Mouse (Mus musculus): ENCODE measurements around the gene Bmper. TPM values are rescaled to one million over a fixed set of nuclear protein-coding genes. Genes with fewer than 3 reads are reported as not detected.

Bmper gene
- polyA plus RNA-seq, 1 experiment = 17.2 TPM

GRCm38 (mm10) chr9:23351400-23351799 lies 128.5 kb downstream of the Bmper start:
- H3K4me3 ChIP-seq (ENCODE audit: insufficient read depth, low read length) = no peak overlapping the region
- TF ChIP-seq POLR2A (IDR thresholded peaks at IDR 0.05; ENCODE audit: low read depth, low read length) (no peak), CTCF (IDR thresholded peaks at IDR 0.05; ENCODE audit: borderline replicate concordance, insufficient read depth, low read length) (no peak)
- peaks cover 7% of the 10 kb centered on the region; the same call in 1 of the 2 replicates for H3K4me1 ChIP-seq (ENCODE audit: control insufficient read depth, insufficient read depth, low read length)
- no peak overlapping the region for H3K27ac ChIP-seq (ENCODE audit: insufficient read depth, low read length)

- TF ChIP-seq POLR2A (IDR thresholded peaks at IDR 0.05; ENCODE audit: low read depth, low read length) (no peak), CTCF (IDR thresholded peaks at IDR 0.05; ENCODE audit: borderline replicate concordance, insufficient read depth, low read length) (no peak)
- H3K4me1 ChIP-seq (ENCODE audit: control insufficient read depth, insufficient read depth, low read length) = peaks cover 7% of the 10 kb centered on the region; the same call in 1 of the 2 replicates
- H3K4me3 ChIP-seq (ENCODE audit: insufficient read depth, low read length) = no peak overlapping the region
- H3K27ac ChIP-seq (ENCODE audit: insufficient read depth, low read length) = no peak overlapping the region
Observed at GRCm38 (mm10) chr9:23352396-23352795, 129.5 kb downstream of the Bmper start.

- H3K4me3 ChIP-seq (ENCODE audit: insufficient read depth, low read length) = no peak overlapping the region
- H3K27ac ChIP-seq (ENCODE audit: insufficient read depth, low read length) = peak overlapping the region; percentile 44
- TF ChIP-seq CTCF (IDR thresholded peaks at IDR 0.05; ENCODE audit: borderline replicate concordance, insufficient read depth, low read length) = no peak
- TF ChIP-seq POLR2A (IDR thresholded peaks at IDR 0.05; ENCODE audit: low read depth, low read length) = no peak
- H3K4me1 ChIP-seq (ENCODE audit: control insufficient read depth, insufficient read depth, low read length) = peaks cover 7% of the 10 kb centered on the region; the same call in 1 of the 2 replicates
Observed at GRCm38 (mm10) chr9:23354201-23354820, 131.4 kb downstream of the Bmper start.

- Histone ChIP-seq H3K4me3 (ENCODE audit: insufficient read depth, low read length) (no peak overlapping the region), H3K4me1 (ENCODE audit: control insufficient read depth, insufficient read depth, low read length) (peaks cover 7% of the 10 kb centered on the region; the same call in 1 of the 2 replicates), H3K27ac (ENCODE audit: insufficient read depth, low read length) (no peak overlapping the region)
- TF ChIP-seq CTCF (IDR thresholded peaks at IDR 0.05; ENCODE audit: borderline replicate concordance, insufficient read depth, low read length) (no peak), POLR2A (IDR thresholded peaks at IDR 0.05; ENCODE audit: low read depth, low read length) (no peak)
Observed at GRCm38 (mm10) chr9:23358108-23358507, 135.2 kb downstream of the Bmper start.

- no peak overlapping the region for H3K4me3 ChIP-seq (ENCODE audit: insufficient read depth, low read length)
- H3K4me1 ChIP-seq (ENCODE audit: control insufficient read depth, insufficient read depth, low read length) = no peaks in the 10 kb centered on the region
- no peak overlapping the region for H3K27ac ChIP-seq (ENCODE audit: insufficient read depth, low read length)
- TF ChIP-seq CTCF (IDR thresholded peaks at IDR 0.05; ENCODE audit: borderline replicate concordance, insufficient read depth, low read length) (no peak), POLR2A (IDR thresholded peaks at IDR 0.05; ENCODE audit: low read depth, low read length) (no peak)
Observed at GRCm38 (mm10) chr9:23363139-23363538, 140.3 kb downstream of the Bmper start.

GRCm38 (mm10) chr9:23363540-23363939 lies 140.7 kb downstream of the Bmper start:
- Histone ChIP-seq H3K4me1 (ENCODE audit: control insufficient read depth, insufficient read depth, low read length) (no peaks in the 10 kb centered on the region), H3K27ac (ENCODE audit: insufficient read depth, low read length) (no peak overlapping the region), H3K4me3 (ENCODE audit: insufficient read depth, low read length) (no peak overlapping the region)
- TF ChIP-seq POLR2A (IDR thresholded peaks at IDR 0.05; ENCODE audit: low read depth, low read length) = no peak
- no peak for TF ChIP-seq CTCF (IDR thresholded peaks at IDR 0.05; ENCODE audit: borderline replicate concordance, insufficient read depth, low read length)

- Histone ChIP-seq H3K27ac (ENCODE audit: insufficient read depth, low read length) (no peak overlapping the region), H3K4me3 (ENCODE audit: insufficient read depth, low read length) (no peak overlapping the region), H3K4me1 (ENCODE audit: control insufficient read depth, insufficient read depth, low read length) (no peaks in the 10 kb centered on the region)
- TF ChIP-seq POLR2A (IDR thresholded peaks at IDR 0.05; ENCODE audit: low read depth, low read length) (no peak), CTCF (IDR thresholded peaks at IDR 0.05; ENCODE audit: borderline replicate concordance, insufficient read depth, low read length) (no peak)
Observed at GRCm38 (mm10) chr9:23364047-23364446, 141.2 kb downstream of the Bmper start.

GRCm38 (mm10) chr9:23368124-23368523 lies 145.2 kb downstream of the Bmper start:
- Histone ChIP-seq H3K4me3 (ENCODE audit: insufficient read depth, low read length) (no peak overlapping the region), H3K4me1 (ENCODE audit: control insufficient read depth, insufficient read depth, low read length) (no peaks in the 10 kb centered on the region), H3K27ac (ENCODE audit: insufficient read depth, low read length) (no peak overlapping the region)
- TF ChIP-seq POLR2A (IDR thresholded peaks at IDR 0.05; ENCODE audit: low read depth, low read length) (no peak), CTCF (IDR thresholded peaks at IDR 0.05; ENCODE audit: borderline replicate concordance, insufficient read depth, low read length) (no peak)

GRCm38 (mm10) chr9:23374789-23375460 lies 152.0 kb downstream of the Bmper start:
- Histone ChIP-seq H3K27ac (ENCODE audit: insufficient read depth, low read length) (peak overlapping the region; percentile 97), H3K4me1 (ENCODE audit: control insufficient read depth, insufficient read depth, low read length) (peaks cover 19% of the 10 kb centered on the region), H3K4me3 (ENCODE audit: insufficient read depth, low read length) (no peak overlapping the region)
- TF ChIP-seq POLR2A (IDR thresholded peaks at IDR 0.05; ENCODE audit: low read depth, low read length) = no peak
- TF ChIP-seq CTCF (IDR thresholded peaks at IDR 0.05; ENCODE audit: borderline replicate concordance, insufficient read depth, low read length) = no peak

Measured in embryonic fibroblast, embryonic 13.5 days (primary cell).